Mouse (Mus musculus): ENCODE data around the gene Krtap4-8.

DNA sequence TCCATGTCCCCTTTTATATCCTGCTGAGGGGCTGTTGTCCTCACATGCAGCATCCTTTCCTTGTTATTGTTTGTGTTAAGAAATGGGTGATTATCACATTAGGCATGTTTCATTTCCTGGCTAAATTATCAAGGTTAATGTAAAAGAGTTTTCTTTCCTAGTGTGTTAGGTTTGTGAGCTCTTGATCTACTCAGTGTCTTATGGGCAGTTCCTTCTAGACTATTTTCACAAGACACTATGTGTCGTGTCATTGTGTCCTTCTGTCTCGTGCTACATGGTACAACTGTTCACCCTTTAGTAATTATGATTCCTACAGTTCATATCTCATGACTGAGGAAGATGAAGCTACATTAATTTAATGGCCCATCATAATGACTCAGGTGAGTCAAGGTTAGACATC lies 12.9 kb upstream of the Krtap4-8 start, which contains the start of gene Gm11596:
- no peak for TF ChIP-seq POLR2A (IDR thresholded peaks at IDR 0.05; ENCODE audit: insufficient read depth, low read length)
- no peak for TF ChIP-seq EP300 (IDR thresholded peaks at IDR 0.05; ENCODE audit: insufficient read depth, low read depth, low read length)
- TF ChIP-seq CTCF (IDR thresholded peaks at IDR 0.05; ENCODE audit: low read depth, low read length), result no peak
